Mouse (Mus musculus): ENCODE results near the gene Pafah2.

- TF ChIP-seq CTCF (IDR thresholded peaks at IDR 0.05; ENCODE audit: control insufficient read depth, insufficient read depth, low read length) (no peak), POLR2A (IDR thresholded peaks at IDR 0.05; ENCODE audit: borderline replicate concordance, control insufficient read depth, low read depth, low read length) (no peak)
Measured at GRCm38 (mm10) chr4:134361215-134361614, 34.9 kb upstream of the Pafah2 start.

Data from bone marrow, adult 2 months (tissue).